Mouse (Mus musculus): ENCODE measurements around the gene Aldh16a1. TPM values are rescaled to one million over a fixed set of nuclear protein-coding genes. Genes with fewer than 3 reads are reported as not detected.

Gene Aldh16a1
- total and polyA plus RNA-seq, 3 experiments: 26.9 to 49.8 (median 45.1) TPM

- H3K36me3 ChIP-seq (replicated peaks in 1 of 2; ENCODE audit: control insufficient read depth in 1 of 2, insufficient read depth in 1 of 2, low read length in 1 of 2): peaks cover 0 to 45% of the 10 kb centered on the region in 2 experiments
- dilution Hi-C loops (cut with MboI; ENCODE audit: extremely low pct_ligation_motif_present, extremely low pct_unique_long_range_greater_than_20kb, low sequenced_read_pairs) (no loop called here), in situ Hi-C loops (cut with MboI; ENCODE audit: low pct_ligation_motif_present, low pct_unique_long_range_greater_than_20kb, low sequenced_read_pairs) (no loop called here)
- no peaks in the 10 kb centered on the region for H3K79me2 ChIP-seq (replicated peaks; ENCODE audit: control insufficient read depth, extremely low read depth, insufficient read depth, poor library complexity, severe bottlenecking)
- H3K9me3 ChIP-seq (replicated peaks; ENCODE audit: low read length): no peaks in the 10 kb centered on the region
- TF ChIP-seq SIN3A (IDR thresholded peaks at IDR 0.05; ENCODE audit: low read length) (no peak), MEF2A (IDR thresholded peaks at IDR 0.05; ENCODE audit: borderline replicate concordance, low read depth, low read length) (no peak), IRF4 (IDR thresholded peaks at IDR 0.05; ENCODE audit: low read depth, low read length) (no peak), RCOR1 (conservative IDR thresholded peaks at IDR 0.05; ENCODE audit: low read depth, low read length) (no peak), ZMIZ1 (IDR thresholded peaks at IDR 0.05; ENCODE audit: low read depth, low read length) (no peak), NELFE (IDR thresholded peaks at IDR 0.05; ENCODE audit: low read depth, low read length) (no peak), USF1 (IDR thresholded peaks at IDR 0.05; ENCODE audit: low read depth, low read length) (no peak), POLR2AphosphoS2 (IDR thresholded peaks at IDR 0.05; ENCODE audit: low read depth, low read length) (no peak), ETS1 (conservative IDR thresholded peaks at IDR 0.05; ENCODE audit: low read depth, low read length) (no peak), TBP (conservative IDR thresholded peaks at IDR 0.05; ENCODE audit: low read depth, low read length) (no peak), JUND (conservative IDR thresholded peaks at IDR 0.05; ENCODE audit: low read depth, low read length) (no peak), ZC3H11A (IDR thresholded peaks at IDR 0.05; ENCODE audit: low read depth, low read length) (no peak), MAX (IDR thresholded peaks at IDR 0.05; ENCODE audit: low read length) (no peak), TCF12 (IDR thresholded peaks at IDR 0.05; ENCODE audit: low read depth, low read length) (no peak)
- no peak overlapping the region for H3K4me3 ChIP-seq (replicated peaks in 1 of 3; ENCODE audit: low read depth in 2 of 3, low read length in 2 of 3, poor library complexity in 1 of 3)
- H3K9ac ChIP-seq (ENCODE audit: insufficient read depth, low read depth): no peak overlapping the region
- no peak for DNase-seq (ENCODE audit: extremely low read depth)
- no peak overlapping the region for H3K27ac ChIP-seq (ENCODE audit: insufficient read depth, low read depth)
- H3K4me2 ChIP-seq (ENCODE audit: insufficient read depth, low read depth, poor library complexity, severe bottlenecking): no peak overlapping the region
- H3K27me3 ChIP-seq (replicated peaks): no peaks in the 10 kb centered on the region
- H3K4me1 ChIP-seq (ENCODE audit: control insufficient read depth in 1 of 2, insufficient read depth in 2 of 2): peaks cover 5 to 35% of the 10 kb centered on the region in 2 experiments
Observed at GRCm38 (mm10) chr7:45150321-45150720, 4.1 kb downstream of the Aldh16a1 start.

GRCm38 (mm10) chr7:45149545-45149944 is 4.8 kb downstream of the Aldh16a1 start:
- in situ Hi-C loops (cut with MboI; ENCODE audit: low pct_ligation_motif_present, low pct_unique_long_range_greater_than_20kb, low sequenced_read_pairs) (no loop called here), dilution Hi-C loops (cut with MboI; ENCODE audit: extremely low pct_ligation_motif_present, extremely low pct_unique_long_range_greater_than_20kb, low sequenced_read_pairs) (no loop called here)
- Histone ChIP-seq H3K4me2 (ENCODE audit: insufficient read depth, low read depth, poor library complexity, severe bottlenecking) (no peak overlapping the region), H3K79me2 (replicated peaks; ENCODE audit: control insufficient read depth, extremely low read depth, insufficient read depth, poor library complexity, severe bottlenecking) (no peaks in the 10 kb centered on the region), H3K4me1 (ENCODE audit: control insufficient read depth in 1 of 2, insufficient read depth in 2 of 2) (peaks cover 5 to 29% of the 10 kb centered on the region in 2 experiments), H3K27ac (ENCODE audit: insufficient read depth, low read depth) (no peak overlapping the region), H3K9ac (ENCODE audit: insufficient read depth, low read depth) (no peak overlapping the region), H3K9me3 (replicated peaks; ENCODE audit: low read length) (no peaks in the 10 kb centered on the region), H3K4me3 (replicated peaks in 1 of 3; ENCODE audit: low read depth in 2 of 3, low read length in 2 of 3, poor library complexity in 1 of 3) (no peak overlapping the region), H3K36me3 (replicated peaks in 1 of 2; ENCODE audit: control insufficient read depth in 1 of 2, insufficient read depth in 1 of 2, low read length in 1 of 2) (peaks cover under 1 to 53% of the 10 kb centered on the region in 2 experiments), H3K27me3 (replicated peaks) (no peaks in the 10 kb centered on the region)
- DNase-seq (ENCODE audit: extremely low read depth): no peak
- TF ChIP-seq IRF4 (IDR thresholded peaks at IDR 0.05; ENCODE audit: low read depth, low read length) (no peak), EP300 (IDR thresholded peaks at IDR 0.05; ENCODE audit: low read length) (no peak), KAT2A (IDR thresholded peaks at IDR 0.05; ENCODE audit: insufficient replicate concordance, low read length) (no peak), RAD21 (IDR thresholded peaks at IDR 0.05; ENCODE audit: low read depth, low read length) (no peak), CHD2 (IDR thresholded peaks at IDR 0.05; ENCODE audit: low read length) (no peak)

Measured in CH12.LX (cell line).